Mouse (Mus musculus): ENCODE measurements at regions not wholly inside any gene's neighbourhood (a gene's known extent, or its start where the extent isn't known, plus 50 kb on each side); places are given as distances from the start of the nearest gene placed in this dataset.
A peak's percentile ranks its signal among the peaks of the same experiment; 100 is the strongest.

- no peak for ATAC-seq (ENCODE audit: low FRiP score, low TSS enrichment)
- WGBS: 69% methylated on average over 1 of the region's 1 CpGs
- Histone ChIP-seq H3K9me3 (ENCODE audit: low read length) (no peaks in the 10 kb centered on the region), H3K4me2 (replicated peaks; ENCODE audit: low read depth, low read length) (no peak overlapping the region), H3K4me3 (ENCODE audit: low read length) (no peak overlapping the region), H3K4me1 (ENCODE audit: insufficient read depth, low read length) (no peaks in the 10 kb centered on the region), H3K27ac (ENCODE audit: low read length) (no peak overlapping the region), H3K27me3 (ENCODE audit: insufficient read depth, low read length) (no peaks in the 10 kb centered on the region), H3K9ac (replicated peaks; ENCODE audit: low read length) (no peak overlapping the region), H3K36me3 (ENCODE audit: insufficient read depth, low read length) (no peaks in the 10 kb centered on the region)
Observed at GRCm38 (mm10) chr4:95247977-95248376, 196.0 kb upstream of the Jun start.

- Histone ChIP-seq H3K4me3 (ENCODE audit: low read length) (no peak overlapping the region), H3K36me3 (ENCODE audit: insufficient read depth, low read length) (no peaks in the 10 kb centered on the region), H3K4me2 (replicated peaks; ENCODE audit: low read depth, low read length) (no peak overlapping the region), H3K27me3 (ENCODE audit: insufficient read depth, low read length) (no peaks in the 10 kb centered on the region), H3K27ac (ENCODE audit: low read length) (no peak overlapping the region), H3K9ac (replicated peaks; ENCODE audit: low read length) (no peak overlapping the region), H3K9me3 (ENCODE audit: low read length) (no peaks in the 10 kb centered on the region), H3K4me1 (ENCODE audit: insufficient read depth, low read length) (no peaks in the 10 kb centered on the region)
- ATAC-seq (ENCODE audit: low FRiP score, low TSS enrichment): no peak
- WGBS: 83% methylated on average over 4 of the region's 4 CpGs
Observed at GRCm38 (mm10) chr4:95249031-95249430, 197.0 kb upstream of the Jun start.

GRCm38 (mm10) chr4:95250083-95250482 lies 198.1 kb upstream of the Jun start:
- Histone ChIP-seq H3K27me3 (ENCODE audit: insufficient read depth, low read length) (no peaks in the 10 kb centered on the region), H3K4me1 (ENCODE audit: insufficient read depth, low read length) (no peaks in the 10 kb centered on the region), H3K4me3 (ENCODE audit: low read length) (no peak overlapping the region), H3K36me3 (ENCODE audit: insufficient read depth, low read length) (no peaks in the 10 kb centered on the region), H3K9me3 (ENCODE audit: low read length) (no peaks in the 10 kb centered on the region), H3K4me2 (replicated peaks; ENCODE audit: low read depth, low read length) (no peak overlapping the region), H3K9ac (replicated peaks; ENCODE audit: low read length) (no peak overlapping the region), H3K27ac (ENCODE audit: low read length) (no peak overlapping the region)
- no peak for ATAC-seq (ENCODE audit: low FRiP score, low TSS enrichment)
- WGBS: 64% methylated on average over 1 of the region's 1 CpGs

- H3K4me2 ChIP-seq (replicated peaks; ENCODE audit: low read depth, low read length): no peak overlapping the region
- no peaks in the 10 kb centered on the region for H3K27me3 ChIP-seq (ENCODE audit: insufficient read depth, low read length)
- no peaks in the 10 kb centered on the region for H3K36me3 ChIP-seq (ENCODE audit: insufficient read depth, low read length)
- ATAC-seq (ENCODE audit: low FRiP score, low TSS enrichment): no peak
- no peaks in the 10 kb centered on the region for H3K9me3 ChIP-seq (ENCODE audit: low read length)
- H3K4me3 ChIP-seq (ENCODE audit: low read length): no peak overlapping the region
- H3K27ac ChIP-seq (ENCODE audit: low read length): no peak overlapping the region
- no peak overlapping the region for H3K9ac ChIP-seq (replicated peaks; ENCODE audit: low read length)
- peaks cover 3% of the 10 kb centered on the region; the same call in 1 of the 2 replicates for H3K4me1 ChIP-seq (ENCODE audit: insufficient read depth, low read length)
Observed at GRCm38 (mm10) chr4:95269766-95270165, 217.7 kb upstream of the Jun start.

GRCm38 (mm10) chr4:95270389-95270788 lies 218.4 kb upstream of the Jun start:
- Histone ChIP-seq H3K36me3 (ENCODE audit: insufficient read depth, low read length) (no peaks in the 10 kb centered on the region), H3K9ac (replicated peaks; ENCODE audit: low read length) (no peak overlapping the region), H3K27ac (ENCODE audit: low read length) (no peak overlapping the region), H3K4me3 (ENCODE audit: low read length) (no peak overlapping the region), H3K4me2 (replicated peaks; ENCODE audit: low read depth, low read length) (no peak overlapping the region), H3K4me1 (ENCODE audit: insufficient read depth, low read length) (peaks cover 3% of the 10 kb centered on the region; the same call in 1 of the 2 replicates), H3K27me3 (ENCODE audit: insufficient read depth, low read length) (no peaks in the 10 kb centered on the region), H3K9me3 (ENCODE audit: low read length) (no peaks in the 10 kb centered on the region)
- WGBS: 41% methylated on average over 1 of the region's 1 CpGs
- ATAC-seq (ENCODE audit: low FRiP score, low TSS enrichment): no peak

GRCm38 (mm10) chr4:95276231-95276630 lies 224.2 kb upstream of the Jun start:
- Histone ChIP-seq H3K27ac (ENCODE audit: low read length) (no peak overlapping the region), H3K36me3 (ENCODE audit: insufficient read depth, low read length) (no peaks in the 10 kb centered on the region), H3K27me3 (ENCODE audit: insufficient read depth, low read length) (no peaks in the 10 kb centered on the region), H3K9ac (replicated peaks; ENCODE audit: low read length) (no peak overlapping the region), H3K9me3 (ENCODE audit: low read length) (no peaks in the 10 kb centered on the region), H3K4me1 (ENCODE audit: insufficient read depth, low read length) (peaks cover 27% of the 10 kb centered on the region), H3K4me2 (replicated peaks; ENCODE audit: low read depth, low read length) (no peak overlapping the region), H3K4me3 (ENCODE audit: low read length) (no peak overlapping the region)
- whole genome bisulfite sequencing: 55% methylated on average over 3 of the region's 3 CpGs
- ATAC-seq (ENCODE audit: low FRiP score, low TSS enrichment): no peak

- Histone ChIP-seq H3K4me3 (ENCODE audit: low read length) (0 out of 2 replicates have a peak overlapping the region, but pooled peaks have one; percentile 12), H3K4me1 (ENCODE audit: insufficient read depth, low read length) (peaks cover 33% of the 10 kb centered on the region), H3K27me3 (ENCODE audit: insufficient read depth, low read length) (no peaks in the 10 kb centered on the region), H3K36me3 (ENCODE audit: insufficient read depth, low read length) (no peaks in the 10 kb centered on the region), H3K9ac (replicated peaks; ENCODE audit: low read length) (peak overlapping the region; percentile 60), H3K9me3 (ENCODE audit: low read length) (no peaks in the 10 kb centered on the region), H3K4me2 (replicated peaks; ENCODE audit: low read depth, low read length) (peak overlapping the region; percentile 44), H3K27ac (ENCODE audit: low read length) (peak overlapping the region; percentile 97)
- 22% methylated on average over 11 of the region's 11 CpGs for WGBS
- ATAC-seq (ENCODE audit: low FRiP score, low TSS enrichment): peak; percentile 82
Observed at GRCm38 (mm10) chr4:95277989-95278713, 226.1 kb upstream of the Jun start.

- Histone ChIP-seq H3K9me3 (ENCODE audit: low read length) (no peaks in the 10 kb centered on the region), H3K9ac (replicated peaks; ENCODE audit: low read length) (peak overlapping the region; percentile 60), H3K27ac (ENCODE audit: low read length) (peak overlapping the region; percentile 97), H3K27me3 (ENCODE audit: insufficient read depth, low read length) (no peaks in the 10 kb centered on the region), H3K36me3 (ENCODE audit: insufficient read depth, low read length) (no peaks in the 10 kb centered on the region), H3K4me3 (ENCODE audit: low read length) (0 out of 2 replicates have a peak overlapping the region, but pooled peaks have one; percentile 12), H3K4me1 (ENCODE audit: insufficient read depth, low read length) (peaks cover 35% of the 10 kb centered on the region), H3K4me2 (replicated peaks; ENCODE audit: low read depth, low read length) (peak overlapping the region; percentile 44)
- 6% methylated on average over 13 of the region's 13 CpGs for WGBS
- peak; percentile 91 for ATAC-seq (ENCODE audit: low FRiP score, low TSS enrichment)
Observed at GRCm38 (mm10) chr4:95278714-95279095, 226.7 kb upstream of the Jun start.

GRCm38 (mm10) chr4:95279200-95279599 lies 227.2 kb upstream of the Jun start:
- peak overlapping the region; percentile 44 for H3K4me2 ChIP-seq (replicated peaks; ENCODE audit: low read depth, low read length)

GRCm38 (mm10) chr4:95282083-95282482 lies 230.1 kb upstream of the Jun start:
- Histone ChIP-seq H3K4me2 (replicated peaks; ENCODE audit: low read depth, low read length) (no peak overlapping the region), H3K27ac (ENCODE audit: low read length) (no peak overlapping the region), H3K4me3 (ENCODE audit: low read length) (no peak overlapping the region), H3K9ac (replicated peaks; ENCODE audit: low read length) (no peak overlapping the region), H3K36me3 (ENCODE audit: insufficient read depth, low read length) (no peaks in the 10 kb centered on the region), H3K27me3 (ENCODE audit: insufficient read depth, low read length) (no peaks in the 10 kb centered on the region), H3K9me3 (ENCODE audit: low read length) (no peaks in the 10 kb centered on the region), H3K4me1 (ENCODE audit: insufficient read depth, low read length) (peaks cover 41% of the 10 kb centered on the region)
- 0 out of 2 replicates have a peak, but pooled peaks have one; percentile 33 for ATAC-seq (ENCODE audit: low FRiP score, low TSS enrichment)
- 30% methylated on average over 3 of the region's 3 CpGs for WGBS

More at GRCm38 (mm10) chr4:95279200-95279599, 227.2 kb upstream of the Jun start:
- Histone ChIP-seq H3K4me1 (ENCODE audit: insufficient read depth, low read length) (peaks cover 40% of the 10 kb centered on the region), H3K27ac (ENCODE audit: low read length) (peak overlapping the region; percentile 97), H3K36me3 (ENCODE audit: insufficient read depth, low read length) (no peaks in the 10 kb centered on the region), H3K9me3 (ENCODE audit: low read length) (no peaks in the 10 kb centered on the region), H3K27me3 (ENCODE audit: insufficient read depth, low read length) (no peaks in the 10 kb centered on the region), H3K4me3 (ENCODE audit: low read length) (0 out of 2 replicates have a peak overlapping the region, but pooled peaks have one; percentile 12), H3K9ac (replicated peaks; ENCODE audit: low read length) (0 out of 2 replicates have a peak overlapping the region, but pooled peaks have one; percentile 60)
- ATAC-seq (ENCODE audit: low FRiP score, low TSS enrichment): peak; percentile 27; the same call in 1 of the 2 replicates
- 41% methylated on average over 2 of the region's 2 CpGs for WGBS

Measured in kidney, embryonic 16.5 days (tissue).